Mouse (Mus musculus): ENCODE measurements around the gene Tubgcp3. TPM values are rescaled to one million over a fixed set of nuclear protein-coding genes. Genes with fewer than 3 reads are reported as not detected.
"Not testable (repeated sequence)": the region's sequence is repeated elsewhere in the genome, so short reads cannot be mapped to it uniquely, and the experiment has no call there.

Tubgcp3 gene
- polyA plus RNA-seq, 1 experiment from 2014 or later, result 27.3 TPM

DNA sequence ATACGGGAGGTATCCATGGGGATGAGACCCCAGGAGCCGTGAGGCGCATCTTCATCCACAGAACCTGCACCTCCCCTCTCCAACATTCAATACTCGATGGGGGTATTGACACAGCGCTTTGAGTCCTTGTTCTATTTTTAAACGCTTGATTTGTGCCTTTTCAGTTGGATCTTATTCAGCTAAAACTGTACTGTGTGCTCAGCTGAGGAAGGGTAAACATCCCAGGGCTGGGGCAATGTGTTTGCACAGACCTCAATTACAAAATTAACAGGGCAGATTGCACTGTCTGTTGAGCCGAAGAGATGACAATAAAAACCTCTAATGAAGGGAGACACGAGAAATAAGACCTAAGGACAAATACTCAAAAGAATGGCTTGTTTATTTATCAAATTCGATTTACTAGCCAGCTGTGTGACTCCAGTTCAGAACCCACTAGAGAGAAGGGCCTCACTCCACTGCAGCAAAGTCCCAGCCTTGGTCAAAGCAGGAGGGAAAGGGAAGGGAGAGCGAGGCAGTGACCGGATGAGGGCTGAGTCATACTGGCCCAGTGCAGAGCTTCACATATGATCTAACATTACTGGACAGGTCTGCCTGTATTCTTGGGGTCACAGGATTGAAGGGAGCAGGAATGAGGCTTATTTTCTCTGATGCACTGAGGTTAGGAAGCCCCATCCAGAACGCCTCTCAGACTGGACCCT lies 62.1 kb downstream of the Tubgcp3 start:
- Histone ChIP-seq H3K9ac (ENCODE audit: low read length) (no peak overlapping the region), H3K9me3 (ENCODE audit: control insufficient read depth, low read length) (no peaks in the 10 kb centered on the region)
- WGBS, result 68% methylated on average over 12 of the region's 12 CpGs

GRCm38 (mm10) chr8:12608810-12609209 lies 63.2 kb downstream of the Tubgcp3 start:
- no peaks in the 10 kb centered on the region for H3K9me3 ChIP-seq (ENCODE audit: control insufficient read depth, low read length)
- 72% methylated on average over 10 of the region's 10 CpGs for WGBS

More for the DNA sequence above, 62.1 kb downstream of the Tubgcp3 start:
- Histone ChIP-seq H3K36me3 (ENCODE audit: control insufficient read depth, insufficient read depth, low read length) (peaks cover 11% of the 10 kb centered on the region), H3K4me2 (ENCODE audit: low read length) (no peak overlapping the region), H3K27ac (replicated peaks in 1 of 2; ENCODE audit: control insufficient read depth in 1 of 2, insufficient read depth in 1 of 2, low read depth in 2 of 2, low read length in 2 of 2) (no peak overlapping the region), H3K4me1 (ENCODE audit: control insufficient read depth in 2 of 2, insufficient read depth in 2 of 2, low read length in 2 of 2) (no peaks in the 10 kb centered on the region), H3K27me3 (ENCODE audit: control insufficient read depth, insufficient read depth, low read length) (no peaks in the 10 kb centered on the region), H3K4me3 (ENCODE audit: control insufficient read depth in 1 of 2, insufficient read depth in 1 of 2, low read depth in 1 of 2, low read length in 2 of 2) (no peak overlapping the region)
- no peak for ATAC-seq (ENCODE audit: insufficient number of reproducible peaks, insufficient read depth, low FRiP score, low read depth)

GRCm38 (mm10) chr8:12607223-12607622 lies 64.8 kb downstream of the Tubgcp3 start:
- H3K4me3 ChIP-seq (ENCODE audit: control insufficient read depth in 1 of 2, insufficient read depth in 1 of 2, low read depth in 1 of 2, low read length in 2 of 2), result no peak overlapping the region
- no peaks in the 10 kb centered on the region for H3K27me3 ChIP-seq (ENCODE audit: control insufficient read depth, insufficient read depth, low read length)
- H3K4me1 ChIP-seq (ENCODE audit: control insufficient read depth in 2 of 2, insufficient read depth in 2 of 2, low read length in 2 of 2), result no peaks in the 10 kb centered on the region
- no peak for ATAC-seq (ENCODE audit: insufficient number of reproducible peaks, insufficient read depth, low FRiP score, low read depth)
- H3K9me3 ChIP-seq (ENCODE audit: control insufficient read depth, low read length), result no peaks in the 10 kb centered on the region
- no peaks in the 10 kb centered on the region for H3K36me3 ChIP-seq (ENCODE audit: control insufficient read depth, insufficient read depth, low read length)
- no peak overlapping the region for H3K9ac ChIP-seq (ENCODE audit: low read length)
- H3K4me2 ChIP-seq (ENCODE audit: low read length), result no peak overlapping the region
- H3K27ac ChIP-seq (replicated peaks in 1 of 2; ENCODE audit: control insufficient read depth in 1 of 2, insufficient read depth in 1 of 2, low read depth in 2 of 2, low read length in 2 of 2), result no peak overlapping the region
- 23% methylated on average over 6 of the region's 6 CpGs for WGBS

More at GRCm38 (mm10) chr8:12608810-12609209, 63.2 kb downstream of the Tubgcp3 start:
- no peak overlapping the region for H3K27ac ChIP-seq (replicated peaks in 1 of 2; ENCODE audit: control insufficient read depth in 1 of 2, insufficient read depth in 1 of 2, low read depth in 2 of 2, low read length in 2 of 2)
- no peaks in the 10 kb centered on the region for H3K27me3 ChIP-seq (ENCODE audit: control insufficient read depth, insufficient read depth, low read length)
- H3K36me3 ChIP-seq (ENCODE audit: control insufficient read depth, insufficient read depth, low read length), result peaks cover under 1% of the 10 kb centered on the region; the same call in 1 of the 2 replicates
- no peak overlapping the region for H3K4me2 ChIP-seq (ENCODE audit: low read length)
- H3K9ac ChIP-seq (ENCODE audit: low read length), result no peak overlapping the region
- no peaks in the 10 kb centered on the region for H3K4me1 ChIP-seq (ENCODE audit: control insufficient read depth in 2 of 2, insufficient read depth in 2 of 2, low read length in 2 of 2)
- no peak overlapping the region for H3K4me3 ChIP-seq (ENCODE audit: control insufficient read depth in 1 of 2, insufficient read depth in 1 of 2, low read depth in 1 of 2, low read length in 2 of 2)
- no peak for ATAC-seq (ENCODE audit: insufficient number of reproducible peaks, insufficient read depth, low FRiP score, low read depth)

DNA sequence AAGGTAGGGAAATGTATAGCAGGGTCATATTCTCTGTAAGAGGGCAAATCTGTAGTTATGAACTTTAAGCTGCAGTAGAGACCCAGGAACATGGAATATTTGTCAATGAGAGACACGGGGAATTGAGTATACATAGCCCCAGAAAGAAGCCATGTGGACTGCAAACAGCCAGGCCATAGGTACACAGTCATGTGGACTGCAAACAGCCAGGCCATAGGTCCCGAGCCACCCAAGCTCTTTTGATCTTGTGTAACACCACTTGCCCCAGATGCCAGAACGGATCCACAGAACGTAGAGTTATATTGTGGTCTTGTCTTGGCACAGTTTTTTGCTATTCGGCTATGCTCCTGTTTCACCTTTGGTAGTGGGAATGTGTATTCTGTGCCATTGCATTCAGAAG lies 88.3 kb downstream of the Tubgcp3 start:
- WGBS, result 81% methylated on average over 5 of the region's 5 CpGs
- H3K9me3 ChIP-seq (ENCODE audit: control insufficient read depth, low read length), result no peaks in the 10 kb centered on the region

DNA sequence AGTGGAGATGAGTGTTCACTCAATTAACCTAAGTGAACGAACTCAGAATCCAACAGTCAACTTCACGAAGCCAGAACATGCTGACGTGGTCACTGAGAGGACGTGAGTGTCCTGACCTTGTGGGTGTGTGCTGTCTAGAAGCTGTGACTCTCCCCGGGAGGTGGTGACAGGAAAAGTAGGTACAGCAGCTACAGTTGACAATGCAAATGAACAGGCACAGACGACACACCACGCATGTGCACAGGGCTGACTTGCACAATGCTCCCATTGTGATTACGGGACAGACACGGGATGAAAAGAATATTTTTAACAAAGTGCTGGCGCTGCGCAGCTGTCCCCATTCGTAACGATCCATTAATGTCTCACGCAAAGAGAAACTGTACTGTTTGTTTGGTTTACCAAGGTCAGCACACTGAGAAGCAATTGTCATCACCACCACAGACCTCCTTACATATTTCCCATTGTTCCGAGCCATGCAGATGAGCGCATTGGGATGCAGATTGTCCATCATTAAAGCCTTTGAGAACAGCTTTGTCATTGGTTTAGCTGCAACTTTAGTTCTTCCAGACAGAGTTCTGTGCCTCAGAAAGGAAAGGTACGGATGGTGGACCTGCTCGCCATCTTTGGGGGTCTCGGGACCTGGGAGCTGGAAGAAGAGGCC lies 92.6 kb downstream of the Tubgcp3 start:
- H3K9me3 ChIP-seq (ENCODE audit: control insufficient read depth, low read length); H3K4me3 ChIP-seq (ENCODE audit: control insufficient read depth in 1 of 2, insufficient read depth in 1 of 2, low read depth in 1 of 2, low read length in 2 of 2); H3K9ac ChIP-seq (ENCODE audit: low read length); H3K4me1 ChIP-seq (ENCODE audit: control insufficient read depth in 2 of 2, insufficient read depth in 2 of 2, low read length in 2 of 2); H3K4me2 ChIP-seq (ENCODE audit: low read length); ATAC-seq (ENCODE audit: insufficient number of reproducible peaks, insufficient read depth, low FRiP score, low read depth); H3K27me3 ChIP-seq (ENCODE audit: control insufficient read depth, insufficient read depth, low read length); H3K36me3 ChIP-seq (ENCODE audit: control insufficient read depth, insufficient read depth, low read length); H3K27ac ChIP-seq (replicated peaks in 1 of 2; ENCODE audit: control insufficient read depth in 1 of 2, insufficient read depth in 1 of 2, low read depth in 2 of 2, low read length in 2 of 2): not testable (repeated sequence)
- whole genome bisulfite sequencing, result 72% methylated on average over 19 of the region's 19 CpGs

More for the DNA sequence above, 88.3 kb downstream of the Tubgcp3 start:
- Histone ChIP-seq H3K4me2 (ENCODE audit: low read length) (no peak overlapping the region), H3K27ac (replicated peaks in 1 of 2; ENCODE audit: control insufficient read depth in 1 of 2, insufficient read depth in 1 of 2, low read depth in 2 of 2, low read length in 2 of 2) (no peak overlapping the region), H3K9ac (ENCODE audit: low read length) (no peak overlapping the region), H3K4me1 (ENCODE audit: control insufficient read depth in 2 of 2, insufficient read depth in 2 of 2, low read length in 2 of 2) (peaks cover 0 to 2% of the 10 kb centered on the region in 2 experiments; a peak in 1 of 4 replicates), H3K36me3 (ENCODE audit: control insufficient read depth, insufficient read depth, low read length) (no peaks in the 10 kb centered on the region), H3K4me3 (ENCODE audit: control insufficient read depth in 1 of 2, insufficient read depth in 1 of 2, low read depth in 1 of 2, low read length in 2 of 2) (no peak overlapping the region), H3K27me3 (ENCODE audit: control insufficient read depth, insufficient read depth, low read length) (no peaks in the 10 kb centered on the region)
- no peak for ATAC-seq (ENCODE audit: insufficient number of reproducible peaks, insufficient read depth, low FRiP score, low read depth)

DNA sequence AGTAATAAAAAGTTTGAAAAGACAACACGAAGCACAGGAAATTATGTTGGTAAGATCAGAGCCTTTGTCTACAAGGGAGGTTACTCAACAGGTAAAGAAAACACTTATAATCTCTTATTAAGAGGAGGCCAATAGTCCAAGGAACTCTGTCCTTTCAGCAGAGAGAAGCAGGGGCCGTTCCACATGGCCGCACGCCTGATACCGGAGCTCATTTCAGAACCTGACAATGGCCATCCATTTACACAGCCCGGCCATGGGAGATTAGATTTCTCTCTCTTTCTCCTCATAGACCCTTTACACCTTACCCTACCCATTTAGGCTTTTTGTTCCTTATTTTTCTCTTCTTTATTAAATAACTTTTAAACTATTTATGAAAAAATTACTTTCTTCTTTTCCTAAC lies 95.3 kb downstream of the Tubgcp3 start:
- Histone ChIP-seq H3K4me2 (ENCODE audit: low read length) (no peak overlapping the region), H3K27ac (replicated peaks in 1 of 2; ENCODE audit: control insufficient read depth in 1 of 2, insufficient read depth in 1 of 2, low read depth in 2 of 2, low read length in 2 of 2) (no peak overlapping the region), H3K9ac (ENCODE audit: low read length) (no peak overlapping the region), H3K27me3 (ENCODE audit: control insufficient read depth, insufficient read depth, low read length) (peaks cover 17% of the 10 kb centered on the region), H3K9me3 (ENCODE audit: control insufficient read depth, low read length) (no peaks in the 10 kb centered on the region), H3K4me1 (ENCODE audit: control insufficient read depth in 2 of 2, insufficient read depth in 2 of 2, low read length in 2 of 2) (peaks cover 0 to 2% of the 10 kb centered on the region in 2 experiments; a peak in 1 of 4 replicates), H3K4me3 (ENCODE audit: control insufficient read depth in 1 of 2, insufficient read depth in 1 of 2, low read depth in 1 of 2, low read length in 2 of 2) (no peak overlapping the region), H3K36me3 (ENCODE audit: control insufficient read depth, insufficient read depth, low read length) (no peaks in the 10 kb centered on the region)
- ATAC-seq (ENCODE audit: insufficient number of reproducible peaks, insufficient read depth, low FRiP score, low read depth), result no peak
- WGBS, result 67% methylated on average over 6 of the region's 6 CpGs

DNA sequence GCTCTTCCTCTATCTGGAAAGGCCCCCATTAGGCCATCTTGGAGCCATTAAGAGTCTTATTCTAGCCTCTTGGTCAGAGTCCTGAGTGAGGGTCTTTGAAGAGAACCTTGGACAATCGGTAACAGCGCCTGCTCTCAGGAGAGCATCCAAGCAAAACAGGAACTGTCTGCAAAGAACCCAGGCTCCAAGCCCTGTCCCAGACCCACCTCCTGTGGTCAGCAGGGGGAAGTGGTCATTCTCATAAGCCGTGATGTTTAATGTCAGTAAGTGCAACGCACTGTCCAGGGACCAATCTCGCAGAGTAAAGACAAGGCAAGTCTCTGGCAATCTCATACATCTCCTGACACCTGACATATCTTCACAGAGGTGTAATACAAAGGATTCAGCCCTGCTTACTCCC lies 96.0 kb downstream of the Tubgcp3 start:
- H3K4me1 ChIP-seq (ENCODE audit: control insufficient read depth in 2 of 2, insufficient read depth in 2 of 2, low read length in 2 of 2), result peaks cover 0 to 2% of the 10 kb centered on the region in 2 experiments; a peak in 1 of 4 replicates
- no peak overlapping the region for H3K9ac ChIP-seq (ENCODE audit: low read length)
- H3K9me3 ChIP-seq (ENCODE audit: control insufficient read depth, low read length), result no peaks in the 10 kb centered on the region
- H3K27ac ChIP-seq (replicated peaks in 1 of 2; ENCODE audit: control insufficient read depth in 1 of 2, insufficient read depth in 1 of 2, low read depth in 2 of 2, low read length in 2 of 2), result no peak overlapping the region
- no peaks in the 10 kb centered on the region for H3K36me3 ChIP-seq (ENCODE audit: control insufficient read depth, insufficient read depth, low read length)
- H3K27me3 ChIP-seq (ENCODE audit: control insufficient read depth, insufficient read depth, low read length), result peaks cover 19% of the 10 kb centered on the region
- no peak overlapping the region for H3K4me2 ChIP-seq (ENCODE audit: low read length)
- no peak for ATAC-seq (ENCODE audit: insufficient number of reproducible peaks, insufficient read depth, low FRiP score, low read depth)
- 58% methylated on average over 5 of the region's 5 CpGs for whole genome bisulfite sequencing
- no peak overlapping the region for H3K4me3 ChIP-seq (ENCODE audit: control insufficient read depth in 1 of 2, insufficient read depth in 1 of 2, low read depth in 1 of 2, low read length in 2 of 2)

Measured in heart, embryonic 14.5 days (tissue).